ENCODE assay signal across 12 mouse cellular contexts in the genomic region with DNA sequence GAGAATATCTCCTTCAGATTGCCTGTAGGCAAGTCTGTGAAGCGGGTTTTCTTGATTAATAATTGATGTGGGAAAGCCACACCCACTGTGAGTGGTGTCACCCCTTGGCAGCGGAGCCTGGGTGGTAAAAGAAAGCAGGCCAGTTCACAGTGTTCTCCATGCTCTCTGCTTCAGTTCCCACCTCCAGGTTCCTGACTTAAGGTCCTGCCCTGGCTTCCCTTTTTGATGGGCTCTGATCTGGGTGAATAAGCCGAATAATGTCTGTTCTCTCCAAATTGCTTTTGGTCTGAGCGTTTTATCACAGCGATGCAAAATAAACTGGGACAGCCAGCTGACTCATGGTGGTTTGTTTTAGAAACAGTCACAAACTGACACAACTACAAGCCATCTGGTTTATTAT.
DNase-seq lines count a peak whose midpoint lies in the region; TF ChIP-seq lines count a peak whose summit lies in the region.
"Had no signal": no experiment of that assay in that cellular context is flagged by ENCODE, and none has a peak within 500 bp of the region (broad histone marks: within the 10 kb centered on the region; RNA-seq: fewer than 3 reads in every experiment).

No protein-coding gene starts in this region.

- 90% methylated on average over 5 of the region's 5 CpGs for whole genome bisulfite sequencing in hindbrain, embryonic 10.5 days
- WGBS in midbrain, embryonic 10.5 days, result 87% methylated on average over 5 of the region's 5 CpGs

- TF ChIP-seq CTCF in layer of hippocampus, adult 2 months (conservative IDR thresholded peaks at IDR 0.05), result no peak

- no peaks in the 10 kb centered on the region for H3K9me3 ChIP-seq in hindbrain, embryonic 10.5 days
- no peaks in the 10 kb centered on the region for H3K9me3 ChIP-seq in midbrain, embryonic 10.5 days (replicated peaks)

- no peaks in the 10 kb centered on the region for H3K4me1 ChIP-seq in hindbrain, embryonic 10.5 days (replicated peaks)
- no peaks in the 10 kb centered on the region for H3K4me1 ChIP-seq in midbrain, embryonic 10.5 days

- no peak overlapping the region for H3K4me3 ChIP-seq in layer of hippocampus, adult 2 months
- no peak overlapping the region for H3K4me3 ChIP-seq in hindbrain, embryonic 10.5 days
- no peak overlapping the region for H3K4me3 ChIP-seq in midbrain, embryonic 10.5 days

- peak overlapping the region; percentile 76 for H3K27ac ChIP-seq in layer of hippocampus, adult 2 months
- H3K27ac ChIP-seq in hindbrain, embryonic 10.5 days, result no peak overlapping the region
- H3K27ac ChIP-seq in midbrain, embryonic 10.5 days (replicated peaks), result no peak overlapping the region
- H3K27ac ChIP-seq: stomach, postnatal 0 days had no signal

- DNase-seq in left cerebral cortex, postnatal 25 days (ENCODE audit: low spot score in 2 of 2), result peak; percentile 28 to 33
- DNase-seq in left cerebral cortex, postnatal 14 days (ENCODE audit: low spot score in 2 of 2), result no peak
- peak in 1 of 2 experiments; percentile 27 for DNase-seq in layer of hippocampus, adult 2 months (ENCODE audit: low spot score in 2 of 2)
- peak; percentile 53 to 65 for DNase-seq in lung, adult 18-20 months
- peak; percentile 31 to 81 for DNase-seq in lung, postnatal 4 days
- no peak for DNase-seq in hindbrain, embryonic 10.5 days (ENCODE audit: low spot score)
- DNase-seq in midbrain, embryonic 10.5 days (ENCODE audit: low spot score), result no peak
- DNase-seq: cerebellum, adult 11-12 months; heart, postnatal 10 days; kidney, postnatal 10 days; spleen, adult 18-20 months had no signal

- H3K27me3 ChIP-seq in hindbrain, embryonic 10.5 days (ENCODE audit: insufficient read depth, poor library complexity, severe bottlenecking), result no peaks in the 10 kb centered on the region
- no peaks in the 10 kb centered on the region for H3K27me3 ChIP-seq in midbrain, embryonic 10.5 days (ENCODE audit: low read depth, poor library complexity, severe bottlenecking)

- no peaks in the 10 kb centered on the region for H3K36me3 ChIP-seq in hindbrain, embryonic 10.5 days
- no peaks in the 10 kb centered on the region for H3K36me3 ChIP-seq in midbrain, embryonic 10.5 days

- intact Hi-C loops in left cerebral cortex, postnatal 25 days (cut with DNase I), result no loop called here
- intact Hi-C loops in left cerebral cortex, postnatal 14 days (cut with DNase I), result no loop called here

Comparison
In these comparisons a context has a peak if more than half of its experiments do, and no peak if none do; other contexts are left out.
1. DNase-seq: peak in left cerebral cortex, postnatal 25 days (2 of 2), lung, adult 18-20 months (2 of 2) and lung, postnatal 4 days (2 of 2); none in left cerebral cortex, postnatal 14 days (0 of 2), hindbrain, embryonic 10.5 days (single experiment) and midbrain, embryonic 10.5 days (single experiment).